Mouse (Mus musculus) embryo, embryonic 11.5 days (tissue): Measurements from ENCODE around the gene Olfr378.

Source experiments
- DNase-seq: peaks from one replicate; pipeline ENCODE4 v3.0.0-alpha.2; 2012; ENCODE audit warnings: low read depth, low spot score

Gene Olfr378

GRCm38 (mm10) chr11:73428377-73428776 is at the start of gene Olfr378:
TSS of gene Olfr378 (minus strand) at chr11:73428477.
- no peak for DNase-seq

- no peak for DNase-seq
Observed at GRCm38 (mm10) chr11:73457408-73457807, 29.1 kb upstream of the Olfr378 start, which contains the start of gene Olfr380. TSS of gene Olfr380 (minus strand) at chr11:73457508.

DNA sequence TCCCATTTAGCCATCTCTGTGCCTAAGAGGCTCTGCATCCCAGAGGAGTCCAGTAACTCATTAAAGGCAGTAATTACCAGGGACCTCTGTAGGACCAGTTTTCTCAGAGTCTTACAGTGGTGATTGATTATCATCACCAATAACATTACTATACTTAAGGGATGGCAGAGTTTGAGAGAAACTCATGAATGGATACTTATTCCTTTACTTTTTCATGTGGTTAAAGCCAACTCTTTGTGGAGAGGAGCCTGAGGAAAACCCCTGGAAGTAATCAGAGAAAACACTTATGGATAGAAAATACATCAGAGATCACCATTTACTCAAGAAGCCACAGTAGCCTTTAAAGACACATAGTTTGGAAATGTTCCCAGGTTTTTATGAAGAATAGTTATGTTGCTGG is 28.8 kb downstream of the Olfr378 start, which contains the start of gene Olfr1:
Gene Olfr1, minus strand, starts transcription at position 101 of the 400 bp plus-strand sequence.
- no peak for DNase-seq

GRCm38 (mm10) chr11:73395374-73395773 is 32.9 kb downstream of the Olfr378 start:
- no peak for DNase-seq
